Mouse (Mus musculus) ES-Bruce4 (cell line): Measurements from ENCODE around the gene Tstd1. TPM values are rescaled to one million over a fixed set of nuclear protein-coding genes. Genes with fewer than 3 reads are reported as not detected.

Experiments
- H3K27ac ChIP-seq: 2 replicates; pipeline ENCODE4 v1.5.1; 2012; ENCODE audit warnings: low read length, inconsistent platforms; ENCODE audit not compliant: insufficient read depth
- H3K27me3 ChIP-seq: 2 replicates; pipeline ENCODE4 v1.6.1; 2012; ENCODE audit warnings: mild to moderate bottlenecking, low read length, inconsistent platforms; ENCODE audit not compliant: control insufficient read depth, poor library complexity, insufficient read depth, severe bottlenecking
- H3K36me3 ChIP-seq: 2 replicates; pipeline ENCODE4 v1.6.1; 2012; ENCODE audit warnings: inconsistent platforms, mild to moderate bottlenecking, low read length, moderate library complexity; ENCODE audit not compliant: control insufficient read depth, poor library complexity, insufficient read depth, severe bottlenecking
- H3K4me1 ChIP-seq: one replicate; pipeline ENCODE4 v1.8.1; 2011; ENCODE audit warnings: low read length; ENCODE audit not compliant: control insufficient read depth, insufficient read depth
- H3K4me3 ChIP-seq: 2 replicates; pipeline ENCODE4 v1.5.1; 2011; ENCODE audit warnings: low read depth, mild to moderate bottlenecking, low read length
- H3K9ac ChIP-seq: 2 replicates; pipeline ENCODE4 v1.6.1; 2012; ENCODE audit warnings: low read depth, mild to moderate bottlenecking, inconsistent platforms; ENCODE audit not compliant: poor library complexity, severe bottlenecking
- H3K9me3 ChIP-seq: replicated peaks from 2 replicates; pipeline ENCODE4 v1.6.1; 2012; ENCODE audit warnings: mild to moderate bottlenecking, low read length, inconsistent platforms; ENCODE audit not compliant: control insufficient read depth, poor library complexity, insufficient read depth, severe bottlenecking
- CTCF ChIP-seq: IDR thresholded peaks from one replicate; pipeline ENCODE4 v1.8.1; 2011; ENCODE audit warnings: low read depth, low read length
- EP300 ChIP-seq: IDR thresholded peaks from 2 replicates; pipeline ENCODE4 v1.6.1; 2011; ENCODE audit warnings: low read depth, low read length; ENCODE audit not compliant: insufficient read depth
- POLR2A ChIP-seq: IDR thresholded peaks from one replicate; pipeline ENCODE4 v1.8.1; 2011; ENCODE audit warnings: low read length; ENCODE audit not compliant: insufficient read depth
- polyA plus RNA-seq: library from polyadenylated mRNA; stranded (reverse); fragments of >200 nt; gene quantifications from 2 replicates; pipeline ENCODE4 v1.2.4, GENCODE M21; 2011; ENCODE audit warnings: low read depth; ENCODE audit not compliant: missing spikeins, insufficient read depth, insufficient read length

The Tstd1 gene
- polyA plus RNA-seq, 1 experiment: 9.9 TPM

GRCm38 (mm10) chr1:171379935-171380599 lies 38.6 kb upstream of the Tstd1 start:
- TF ChIP-seq POLR2A: no peak
- TF ChIP-seq EP300: no peak
- TF ChIP-seq CTCF: peak; percentile 81
- Histone ChIP-seq H3K36me3 (no peaks in the 10 kb centered on the region), H3K9ac (no peak overlapping the region), H3K27me3 (no peaks in the 10 kb centered on the region), H3K27ac (no peak overlapping the region), H3K4me3 (peak overlapping the region; percentile 33), H3K4me1 (peaks cover 4% of the 10 kb centered on the region), H3K9me3 (no peaks in the 10 kb centered on the region)

- no peak for TF ChIP-seq EP300
- TF ChIP-seq CTCF: no peak
- TF ChIP-seq POLR2A: no peak
- H3K9me3 ChIP-seq: no peaks in the 10 kb centered on the region
- no peak overlapping the region for H3K9ac ChIP-seq
- H3K4me3 ChIP-seq: no peak overlapping the region
- no peaks in the 10 kb centered on the region for H3K36me3 ChIP-seq
- H3K27me3 ChIP-seq: no peaks in the 10 kb centered on the region
- H3K27ac ChIP-seq: no peak overlapping the region
- H3K4me1 ChIP-seq: peaks cover 4% of the 10 kb centered on the region
Measured at GRCm38 (mm10) chr1:171382096-171382620, 36.5 kb upstream of the Tstd1 start.

DNA sequence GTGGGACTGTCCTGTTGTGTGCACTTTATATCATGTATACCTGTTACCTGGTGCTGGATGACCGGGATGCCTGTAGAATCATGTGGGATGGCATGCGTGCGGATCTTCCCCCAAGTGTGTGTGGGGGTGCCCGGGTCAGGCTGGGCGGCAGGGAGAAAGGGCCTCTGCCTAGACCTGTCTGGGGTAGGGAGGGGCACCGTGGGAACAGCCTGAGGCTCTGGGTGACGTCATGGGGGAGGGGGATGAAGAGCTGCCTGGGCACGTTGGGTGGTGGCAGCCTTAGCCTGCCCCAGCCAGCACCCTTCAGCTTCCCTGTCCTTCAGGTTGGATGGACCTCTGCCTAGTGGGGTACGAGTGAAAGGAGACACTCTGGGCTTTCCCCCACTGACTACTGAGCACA lies 34.3 kb upstream of the Tstd1 start:
- H3K27ac ChIP-seq: no peak overlapping the region
- H3K9me3 ChIP-seq: no peaks in the 10 kb centered on the region
- H3K36me3 ChIP-seq: no peaks in the 10 kb centered on the region
- no peak overlapping the region for H3K9ac ChIP-seq
- TF ChIP-seq CTCF: no peak
- TF ChIP-seq EP300: no peak
- no peak for TF ChIP-seq POLR2A
- peaks cover 4% of the 10 kb centered on the region for H3K4me1 ChIP-seq
- no peak overlapping the region for H3K4me3 ChIP-seq
- no peaks in the 10 kb centered on the region for H3K27me3 ChIP-seq

DNA sequence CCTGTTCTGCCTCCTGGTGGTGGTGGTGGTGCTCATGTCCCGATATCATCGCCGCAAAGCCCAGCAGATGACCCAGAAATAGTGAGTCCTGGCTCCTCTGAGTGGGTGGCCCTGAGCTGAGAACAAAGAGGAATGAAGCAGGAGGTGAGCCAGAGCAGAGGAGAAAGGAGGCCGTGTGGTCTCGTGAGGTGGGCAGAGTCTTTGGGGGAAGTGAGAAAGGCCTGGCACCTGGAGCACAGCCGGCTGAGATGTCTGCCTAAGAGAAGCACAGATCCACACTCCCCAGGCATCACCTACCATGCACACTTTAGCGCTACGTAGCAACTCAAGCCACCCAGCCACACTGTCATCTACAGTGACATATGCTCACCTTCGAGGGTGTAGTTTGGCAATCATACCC lies 33.5 kb upstream of the Tstd1 start:
- Histone ChIP-seq H3K4me3 (0 out of 2 replicates have a peak overlapping the region, but pooled peaks have one; percentile 1), H3K4me1 (peaks cover 4% of the 10 kb centered on the region), H3K27me3 (no peaks in the 10 kb centered on the region), H3K27ac (no peak overlapping the region), H3K9ac (no peak overlapping the region), H3K36me3 (no peaks in the 10 kb centered on the region), H3K9me3 (no peaks in the 10 kb centered on the region)
- TF ChIP-seq POLR2A (no peak), EP300 (no peak), CTCF (peak; percentile 38)

DNA sequence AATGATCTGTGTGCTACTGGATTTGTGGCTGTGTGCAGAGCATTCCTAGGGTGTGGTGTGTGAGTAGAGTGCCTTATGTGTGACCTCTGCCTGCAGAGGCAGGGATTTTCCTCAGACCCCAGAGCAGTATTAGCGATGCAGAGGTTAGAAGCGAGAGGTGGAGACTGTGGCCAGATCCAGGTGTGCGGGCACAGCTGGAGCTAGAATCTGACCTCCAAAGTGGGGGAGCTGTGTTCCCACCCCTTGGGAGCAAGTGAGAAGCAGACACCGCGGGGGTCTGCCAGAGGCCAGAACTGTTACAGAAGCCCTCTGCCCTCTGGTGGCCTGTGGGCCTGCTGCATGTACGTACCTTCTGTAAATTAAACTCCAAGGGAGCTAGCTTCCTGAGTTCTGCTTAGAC lies 31.6 kb upstream of the Tstd1 start:
- Histone ChIP-seq H3K4me1 (peaks cover 4% of the 10 kb centered on the region), H3K9ac (no peak overlapping the region), H3K27me3 (no peaks in the 10 kb centered on the region), H3K4me3 (no peak overlapping the region), H3K36me3 (no peaks in the 10 kb centered on the region), H3K9me3 (no peaks in the 10 kb centered on the region), H3K27ac (0 out of 2 replicates have a peak overlapping the region, but pooled peaks have one; percentile 10)
- TF ChIP-seq POLR2A (no peak), CTCF (peak; percentile 67)

DNA sequence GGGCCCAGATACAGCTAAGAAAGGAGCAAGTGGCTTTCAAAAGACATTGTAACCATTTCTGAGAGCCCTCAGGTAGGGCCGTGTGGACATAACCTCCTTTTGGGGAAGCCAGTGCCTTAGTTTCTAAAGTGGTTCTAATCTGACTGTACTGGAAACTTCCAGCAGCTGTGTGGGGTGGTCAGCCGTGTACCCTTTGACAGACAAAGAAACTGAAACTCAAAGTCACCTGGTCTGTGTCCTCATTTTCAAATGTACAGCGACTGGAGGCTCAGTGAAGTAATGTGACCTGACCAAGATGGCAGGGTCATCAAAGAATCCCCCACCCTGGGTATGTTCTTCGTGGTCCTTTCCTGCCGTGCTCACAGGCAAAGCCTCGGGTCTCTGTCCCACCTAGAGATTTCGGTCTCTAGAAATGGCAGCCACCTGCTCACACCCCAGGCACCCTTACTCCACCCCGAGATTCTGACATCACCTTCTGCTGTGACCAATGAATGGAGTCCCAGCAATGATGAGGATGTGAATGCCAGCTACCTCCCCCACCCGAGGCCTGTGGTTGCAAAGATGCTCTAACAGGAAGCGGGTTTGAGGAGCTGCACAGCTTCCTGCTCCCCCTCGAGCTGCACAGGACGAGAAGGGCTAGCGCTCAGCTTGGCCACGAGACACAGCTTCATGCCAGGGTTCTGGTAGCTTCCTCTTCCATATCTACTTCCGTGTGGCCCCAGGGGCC lies 30.1 kb upstream of the Tstd1 start, which contains the start of gene Arhgap30:
Gene Arhgap30 (plus strand): TSS at position 579 of the 727 bp plus-strand sequence.
- no peak within 1 kb of the TSS for H3K9ac ChIP-seq

More for the DNA sequence above, 30.1 kb upstream of the Tstd1 start, which contains the start of gene Arhgap30:
- H3K27me3 ChIP-seq: no peaks in the 10 kb centered on the region
- H3K4me1 ChIP-seq: peaks cover 4% of the 10 kb centered on the region
- H3K4me3 ChIP-seq: peak within 1 kb of the TSS; percentile 28
- no peaks in the 10 kb centered on the region for H3K36me3 ChIP-seq
- TF ChIP-seq POLR2A: no peak
- no peak for TF ChIP-seq CTCF
- TF ChIP-seq EP300: no peak
- H3K9me3 ChIP-seq: no peaks in the 10 kb centered on the region
- no peak within 1 kb of the TSS for H3K27ac ChIP-seq
